Mouse (Mus musculus) kidney, adult 10 weeks (tissue): ENCODE data around the gene Olfr1388. TPM values are rescaled to one million over a fixed set of nuclear protein-coding genes. Genes with fewer than 3 reads are reported as not detected.

Source experiments
- polyA plus RNA-seq: library from polyadenylated mRNA; stranded (reverse); fragments of 350-450 nt; fragmentation: Illumina TruSeq; extraction: RNeasy Lipid Tissue Mini Kit (QIAGEN cat#74804); gene quantifications from one replicate; pipeline ENCODE4 v1.2.3, GENCODE M21; 2014; ENCODE audit warnings: low read depth, low replicate concordance

Olfr1388 gene
- not detected for polyA plus RNA-seq

DNA sequence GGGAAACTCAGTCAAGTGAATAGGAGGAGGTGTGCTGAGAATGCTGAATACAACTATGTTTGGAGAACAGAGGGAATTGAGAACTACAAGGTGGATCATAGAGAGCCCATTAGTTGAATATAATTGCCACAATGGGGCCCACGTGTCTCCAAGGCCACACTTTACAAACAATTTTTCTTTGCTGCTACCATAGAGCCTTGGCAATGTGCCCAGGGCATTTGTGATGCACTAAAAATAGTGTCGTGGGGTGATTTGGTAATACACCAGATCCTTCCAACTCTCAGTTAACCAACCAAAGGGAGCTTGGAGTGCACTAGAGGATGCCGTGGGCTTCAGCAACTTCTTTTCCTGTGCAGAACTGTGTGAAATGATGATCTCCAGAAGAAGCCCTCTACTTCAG, at the start of gene Olfr1388:
Gene Olfr1388, plus strand, starts transcription at position 214 of the 400 bp plus-strand sequence.

DNA sequence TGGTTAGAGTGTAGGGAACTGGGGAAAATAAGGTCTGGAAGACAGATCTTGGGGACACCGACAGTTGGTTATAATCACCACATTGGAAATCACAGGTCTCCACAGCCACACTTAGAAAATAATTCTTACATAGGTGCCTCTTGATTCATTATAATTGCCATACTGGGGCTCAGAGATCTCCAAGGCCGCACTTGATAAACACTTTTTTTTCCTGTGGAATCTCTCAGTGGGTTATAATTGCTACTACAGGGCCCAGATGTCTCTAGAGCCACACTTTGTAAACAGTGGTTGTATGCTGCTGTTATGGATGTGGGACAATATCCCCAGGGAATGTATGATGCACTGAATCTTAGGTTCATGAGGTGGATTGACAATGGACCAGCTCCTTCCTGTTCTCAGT, 13.7 kb upstream of the Olfr1388 start, which contains the start of gene Olfr1389:
Gene Olfr1389, plus strand, starts transcription at position 301 of the 400 bp plus-strand sequence.

DNA sequence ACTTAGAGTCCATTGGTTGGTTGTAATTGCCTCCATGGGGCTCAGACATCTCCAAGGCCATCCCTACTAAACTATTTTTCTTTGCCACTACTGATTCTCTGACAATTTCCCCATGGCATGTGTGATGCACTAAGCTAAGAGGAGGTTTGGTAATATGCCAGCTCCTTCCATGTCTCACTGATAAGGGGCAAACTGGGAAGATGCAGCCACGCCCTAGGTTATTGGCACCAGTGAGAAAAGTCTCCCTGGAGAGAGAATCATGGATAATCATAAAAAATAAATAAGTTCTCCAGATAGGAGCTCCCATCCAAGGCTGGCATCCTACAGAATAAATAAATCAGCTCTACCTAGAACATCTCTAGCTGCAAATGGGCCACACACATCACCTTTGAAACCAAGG, 18.6 kb downstream of the Olfr1388 start, which contains the start of gene Olfr1387:
Gene Olfr1387, plus strand, starts transcription at position 301 of the 400 bp plus-strand sequence.

DNA sequence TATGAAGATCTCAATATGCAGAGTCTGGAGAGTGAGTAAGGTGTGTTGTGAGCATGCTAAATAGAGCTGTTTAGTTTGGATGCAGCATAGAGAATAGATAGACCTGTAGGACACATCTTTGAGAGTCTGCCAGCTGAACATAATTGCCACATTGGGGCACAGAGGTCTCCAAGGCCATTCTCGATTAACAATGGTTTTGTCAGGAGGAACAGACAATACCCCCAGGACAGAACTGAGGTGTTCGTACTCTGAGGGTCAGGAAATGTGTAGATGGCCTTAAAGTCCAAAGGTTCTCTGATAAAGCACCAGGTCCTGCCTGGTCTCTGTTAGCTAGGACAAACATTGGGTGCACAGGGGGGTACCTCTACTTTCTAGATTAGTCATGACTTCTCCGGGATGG, 28.3 kb downstream of the Olfr1388 start, which contains the start of gene Olfr1386:
Gene Olfr1386, plus strand, starts transcription at position 301 of the 400 bp plus-strand sequence.

DNA sequence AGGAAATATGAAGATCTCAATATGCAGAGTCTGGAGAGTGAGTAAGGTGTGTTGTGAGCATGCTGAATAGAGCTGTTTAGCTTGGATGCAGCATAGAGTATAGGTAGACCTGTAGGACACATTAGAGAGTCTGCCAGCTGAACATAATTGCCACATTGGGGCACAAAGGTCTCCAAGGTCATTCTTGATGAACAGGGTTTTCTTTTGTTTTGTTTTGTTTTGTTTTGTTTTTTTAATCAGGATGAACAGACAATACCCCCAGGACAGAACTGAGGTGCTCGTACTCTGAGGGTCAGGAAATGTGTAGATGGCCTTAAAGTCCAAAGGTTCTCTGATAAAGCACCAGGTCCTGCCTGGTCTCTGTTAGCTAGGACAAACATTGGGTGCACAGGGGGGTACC, 52.3 kb downstream of the Olfr1388 start, which contains the start of gene Olfr1385:
Gene Olfr1385, plus strand, starts transcription at position 301 of the 400 bp plus-strand sequence.

Other genes with a start within 250 kb of the Olfr1388 start
- gene Btnl9, start 249.5 kb upstream of the Olfr1388 start, polyA plus RNA-seq: 20.0 TPM
- 91.5 TPM for gene Zfp62, start 233.3 kb upstream of the Olfr1388 start, polyA plus RNA-seq
- gene Mgat1, start 192.4 kb upstream of the Olfr1388 start, polyA plus RNA-seq: 38.5 TPM
- 1.4 TPM for gene Olfr1393, start 158.3 kb upstream of the Olfr1388 start, polyA plus RNA-seq
- 0.24 TPM for gene Olfr1392, start 151.3 kb upstream of the Olfr1388 start, polyA plus RNA-seq
- gene Olfr10, start 131.9 kb upstream of the Olfr1388 start, polyA plus RNA-seq: not detected
- gene Olfr1391, start 113.9 kb upstream of the Olfr1388 start, polyA plus RNA-seq: not detected
- gene Olfr1390, start 101.4 kb upstream of the Olfr1388 start, polyA plus RNA-seq: not detected
- not detected for gene Olfr1389, start 13.6 kb upstream of the Olfr1388 start, polyA plus RNA-seq
- not detected for gene Olfr1387, start 18.7 kb downstream of the Olfr1388 start, polyA plus RNA-seq
- not detected for gene Olfr1386, start 28.4 kb downstream of the Olfr1388 start, polyA plus RNA-seq
- not detected for gene Olfr1385, start 52.4 kb downstream of the Olfr1388 start, polyA plus RNA-seq
- gene Olfr1384, start 70.1 kb downstream of the Olfr1388 start, polyA plus RNA-seq: not detected
- gene Olfr1383, start 83.0 kb downstream of the Olfr1388 start, polyA plus RNA-seq: not detected
- gene Olfr1382, start 91.6 kb downstream of the Olfr1388 start, polyA plus RNA-seq: not detected
- not detected for gene Olfr1381, start 106.8 kb downstream of the Olfr1388 start, polyA plus RNA-seq
- gene Olfr1380, start 120.3 kb downstream of the Olfr1388 start, polyA plus RNA-seq: not detected
- gene Flt4, start 172.6 kb downstream of the Olfr1388 start, polyA plus RNA-seq: 1.3 TPM
- gene Scgb3a1, start 227.0 kb downstream of the Olfr1388 start, polyA plus RNA-seq: not detected